Mouse (Mus musculus): Measurements from ENCODE around the gene Tmprss11f. TPM values are rescaled to one million over a fixed set of nuclear protein-coding genes. Genes with fewer than 3 reads are reported as not detected.
"Not testable (repeated sequence)": the region's sequence is repeated elsewhere in the genome, so short reads cannot be mapped to it uniquely, and the experiment has no call there.

The Tmprss11f gene
- not detected in 2 replicates for polyA plus RNA-seq (2012; rRNA removed)

DNA sequence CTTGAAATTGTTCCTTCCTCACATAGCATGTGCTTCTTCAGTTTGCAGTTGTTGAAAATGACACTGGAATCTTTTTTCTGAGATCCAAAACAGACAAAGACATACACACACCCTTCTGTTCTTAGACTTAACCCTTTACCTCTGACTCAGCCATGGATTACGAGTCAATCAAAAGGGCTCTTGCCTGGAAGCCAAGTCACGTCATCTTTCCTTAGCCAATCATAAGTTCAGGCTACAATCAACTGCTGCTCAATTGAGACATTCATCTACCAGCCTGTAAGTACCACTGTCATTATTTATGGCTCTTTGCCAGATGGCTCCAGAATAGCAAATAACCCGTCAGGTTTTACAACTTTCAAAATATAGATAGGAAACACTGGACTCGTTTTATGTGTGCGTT lies at the start of gene Tmprss11f:
Tmprss11f (minus strand) TSS at position 101 of the 400 bp plus-strand sequence.
- no peak for TF ChIP-seq CTCF (IDR thresholded peaks at IDR 0.05; ENCODE audit: extremely low read depth, insufficient read depth, insufficient read length, insufficient replicate concordance)
- TF ChIP-seq POLR2A (IDR thresholded peaks at IDR 0.05; ENCODE audit: low read depth, low read length): no peak
- H3K4me3 ChIP-seq (ENCODE audit: extremely low read depth, insufficient read depth, insufficient read length): no peak within 1 kb of the TSS

DNA sequence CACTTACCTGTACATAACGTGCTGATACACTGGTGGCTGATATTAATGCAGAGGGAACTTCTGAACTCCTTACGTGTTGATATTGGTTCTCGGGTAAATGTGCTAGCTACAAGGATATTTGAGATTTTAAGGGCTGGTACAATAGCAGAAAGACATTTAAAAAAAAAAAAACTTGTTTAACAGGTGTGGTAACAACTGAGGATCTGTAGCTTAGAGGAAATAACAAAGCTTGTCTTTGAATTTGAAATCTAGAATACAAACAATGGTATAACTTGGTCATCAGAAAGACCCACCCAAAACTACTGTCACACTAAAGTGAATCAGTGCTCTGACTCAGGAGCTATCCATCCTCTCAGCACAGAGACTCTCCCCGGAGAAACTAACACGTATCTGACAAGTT lies 44.0 kb upstream of the Tmprss11f start, which contains the start of gene Tmprss11b:
Tmprss11b (minus strand) TSS at position 101 of the 400 bp plus-strand sequence.
- no peaks in the 10 kb centered on the region for H3K36me3 ChIP-seq (ENCODE audit: control insufficient read depth, insufficient read depth, low read length)
- H3K4me1 ChIP-seq (ENCODE audit: control insufficient read depth, insufficient read depth, insufficient read length): no peaks in the 10 kb centered on the region
- no peaks in the 10 kb centered on the region for H3K27me3 ChIP-seq (ENCODE audit: control insufficient read depth, insufficient read depth, low read length)
- 79% methylated on average over 5 of the region's 5 CpGs for WGBS
- H3K4me3 ChIP-seq (ENCODE audit: extremely low read depth, insufficient read depth, insufficient read length): no peak within 1 kb of the TSS
- TF ChIP-seq POLR2A (IDR thresholded peaks at IDR 0.05; ENCODE audit: low read depth, low read length) (no peak), CTCF (IDR thresholded peaks at IDR 0.05; ENCODE audit: extremely low read depth, insufficient read depth, insufficient read length, insufficient replicate concordance) (no peak)
- DNase-seq (ENCODE audit: low read depth in 1 of 2, low spot score in 2 of 2): no peak
- H3K27ac ChIP-seq (ENCODE audit: insufficient read depth, low read length): no peak within 1 kb of the TSS

More for the DNA sequence above, at the start of gene Tmprss11f:
- no peaks in the 10 kb centered on the region for H3K27me3 ChIP-seq (ENCODE audit: control insufficient read depth, insufficient read depth, low read length)
- no peak for DNase-seq (ENCODE audit: low read depth in 1 of 2, low spot score in 2 of 2)
- H3K4me1 ChIP-seq (ENCODE audit: control insufficient read depth, insufficient read depth, insufficient read length): no peaks in the 10 kb centered on the region
- H3K36me3 ChIP-seq (ENCODE audit: control insufficient read depth, insufficient read depth, low read length): no peaks in the 10 kb centered on the region
- H3K27ac ChIP-seq (ENCODE audit: insufficient read depth, low read length): no peak within 1 kb of the TSS
- 75% methylated on average over 5 of the region's 5 CpGs for WGBS

DNA sequence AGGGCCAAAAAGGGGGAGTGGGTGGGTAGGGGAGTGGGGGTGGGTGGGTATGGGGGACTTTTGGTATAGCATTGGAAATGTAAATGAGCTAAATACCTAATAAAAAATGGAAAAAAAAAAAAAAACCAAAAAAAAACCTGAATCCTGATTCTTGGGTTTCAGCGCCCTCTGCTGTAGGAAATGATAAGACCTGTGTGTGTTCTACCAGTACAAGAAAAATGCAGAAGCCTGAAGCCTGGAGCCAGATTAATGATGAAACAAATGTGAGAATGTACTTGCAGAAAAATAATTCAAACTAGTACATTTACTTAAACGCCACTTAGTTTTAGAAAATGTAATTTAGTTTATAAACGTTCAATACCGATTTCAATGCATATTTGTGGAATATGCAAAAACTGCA lies 17.0 kb upstream of the Tmprss11f start:
- H3K27me3 ChIP-seq (ENCODE audit: control insufficient read depth, insufficient read depth, low read length); H3K36me3 ChIP-seq (ENCODE audit: control insufficient read depth, insufficient read depth, low read length); H3K4me3 ChIP-seq (ENCODE audit: extremely low read depth, insufficient read depth, insufficient read length); DNase-seq (ENCODE audit: low read depth in 1 of 2, low spot score in 2 of 2); H3K4me1 ChIP-seq (ENCODE audit: control insufficient read depth, insufficient read depth, insufficient read length); H3K27ac ChIP-seq (ENCODE audit: insufficient read depth, low read length): not testable (repeated sequence)
- 36% methylated on average over 4 of the region's 4 CpGs for WGBS

DNA sequence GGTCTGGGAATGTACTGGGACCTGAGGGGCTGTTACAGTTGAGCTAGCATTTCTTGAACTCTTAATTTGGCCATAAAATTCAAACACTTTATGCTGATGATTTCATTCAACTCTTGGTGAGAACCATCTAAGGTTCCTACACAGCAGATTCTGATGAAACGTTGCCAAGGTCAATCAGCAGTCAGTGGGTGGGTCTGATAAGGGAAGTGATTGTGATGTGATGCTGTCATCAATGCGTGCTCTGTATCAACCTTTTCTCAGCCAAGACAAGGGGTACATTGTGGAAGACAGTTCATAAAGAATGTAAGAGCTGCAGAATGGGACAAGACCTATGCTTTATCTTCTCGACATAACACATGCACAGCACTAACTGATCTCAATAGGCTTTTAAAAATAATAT lies 8.6 kb upstream of the Tmprss11f start:
- no peak for DNase-seq (ENCODE audit: low read depth in 1 of 2, low spot score in 2 of 2)
- no peaks in the 10 kb centered on the region for H3K4me1 ChIP-seq (ENCODE audit: control insufficient read depth, insufficient read depth, insufficient read length)
- WGBS: 68% methylated on average over 3 of the region's 3 CpGs
- no peaks in the 10 kb centered on the region for H3K27me3 ChIP-seq (ENCODE audit: control insufficient read depth, insufficient read depth, low read length)
- no peak overlapping the region for H3K27ac ChIP-seq (ENCODE audit: insufficient read depth, low read length)
- TF ChIP-seq POLR2A (IDR thresholded peaks at IDR 0.05; ENCODE audit: low read depth, low read length) (no peak), CTCF (IDR thresholded peaks at IDR 0.05; ENCODE audit: extremely low read depth, insufficient read depth, insufficient read length, insufficient replicate concordance) (no peak)
- H3K36me3 ChIP-seq (ENCODE audit: control insufficient read depth, insufficient read depth, low read length): no peaks in the 10 kb centered on the region
- H3K4me3 ChIP-seq (ENCODE audit: extremely low read depth, insufficient read depth, insufficient read length): no peak overlapping the region

DNA sequence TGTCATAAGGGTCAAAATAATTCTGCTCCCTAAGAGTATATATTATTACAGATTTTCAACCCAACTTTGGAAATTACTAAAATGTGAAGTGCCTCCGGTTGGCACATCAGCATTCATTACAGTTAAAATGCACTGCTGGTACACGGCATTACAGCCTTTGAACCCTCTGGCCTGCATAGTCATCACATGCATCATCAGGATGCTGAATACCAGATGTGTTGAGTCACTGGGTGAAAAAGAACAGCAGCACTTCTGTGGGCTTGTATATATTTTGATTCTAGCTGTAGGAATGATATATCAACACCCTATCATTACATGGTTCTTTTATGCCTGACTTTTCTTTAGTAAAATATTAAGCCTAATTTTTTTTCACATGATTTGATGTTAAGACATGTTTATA lies 1.5 kb downstream of the Tmprss11f start:
- no peaks in the 10 kb centered on the region for H3K4me1 ChIP-seq (ENCODE audit: control insufficient read depth, insufficient read depth, insufficient read length)
- no peak overlapping the region for H3K4me3 ChIP-seq (ENCODE audit: extremely low read depth, insufficient read depth, insufficient read length)
- TF ChIP-seq CTCF (IDR thresholded peaks at IDR 0.05; ENCODE audit: extremely low read depth, insufficient read depth, insufficient read length, insufficient replicate concordance) (no peak), POLR2A (IDR thresholded peaks at IDR 0.05; ENCODE audit: low read depth, low read length) (no peak)
- no peak for DNase-seq (ENCODE audit: low read depth in 1 of 2, low spot score in 2 of 2)
- whole genome bisulfite sequencing: 83% methylated on average over 2 of the region's 2 CpGs
- H3K27me3 ChIP-seq (ENCODE audit: control insufficient read depth, insufficient read depth, low read length): no peaks in the 10 kb centered on the region
- H3K36me3 ChIP-seq (ENCODE audit: control insufficient read depth, insufficient read depth, low read length): no peaks in the 10 kb centered on the region
- H3K27ac ChIP-seq (ENCODE audit: insufficient read depth, low read length): no peak overlapping the region

DNA sequence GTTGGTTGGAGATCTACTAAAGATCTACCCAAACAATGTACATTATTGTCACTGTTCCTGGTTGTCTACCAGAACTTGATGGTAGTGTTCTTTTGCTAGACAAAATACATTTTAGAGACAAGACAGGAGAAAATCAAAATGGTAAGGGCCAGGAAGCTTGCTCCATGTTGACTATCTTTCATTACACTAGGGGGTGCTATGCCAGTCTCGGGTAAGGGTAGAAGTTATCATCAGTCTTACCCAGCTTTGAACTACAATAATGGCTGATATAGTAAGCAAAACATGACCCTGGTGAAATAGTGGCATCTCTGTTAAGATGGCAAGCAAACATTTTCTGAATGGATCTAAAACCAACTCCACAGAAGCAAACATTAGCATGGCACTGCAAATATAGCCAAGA lies 10.4 kb downstream of the Tmprss11f start:
- Histone ChIP-seq H3K4me1 (ENCODE audit: control insufficient read depth, insufficient read depth, insufficient read length) (no peaks in the 10 kb centered on the region), H3K27ac (ENCODE audit: insufficient read depth, low read length) (no peak overlapping the region), H3K27me3 (ENCODE audit: control insufficient read depth, insufficient read depth, low read length) (no peaks in the 10 kb centered on the region), H3K36me3 (ENCODE audit: control insufficient read depth, insufficient read depth, low read length) (no peaks in the 10 kb centered on the region), H3K4me3 (ENCODE audit: extremely low read depth, insufficient read depth, insufficient read length) (no peak overlapping the region)
- TF ChIP-seq POLR2A (IDR thresholded peaks at IDR 0.05; ENCODE audit: low read depth, low read length): no peak
- TF ChIP-seq CTCF (IDR thresholded peaks at IDR 0.05; ENCODE audit: extremely low read depth, insufficient read depth, insufficient read length, insufficient replicate concordance): no peak
- WGBS: 67% methylated on average over 1 of the region's 1 CpGs
- no peak for DNase-seq (ENCODE audit: low read depth in 1 of 2, low spot score in 2 of 2)

DNA sequence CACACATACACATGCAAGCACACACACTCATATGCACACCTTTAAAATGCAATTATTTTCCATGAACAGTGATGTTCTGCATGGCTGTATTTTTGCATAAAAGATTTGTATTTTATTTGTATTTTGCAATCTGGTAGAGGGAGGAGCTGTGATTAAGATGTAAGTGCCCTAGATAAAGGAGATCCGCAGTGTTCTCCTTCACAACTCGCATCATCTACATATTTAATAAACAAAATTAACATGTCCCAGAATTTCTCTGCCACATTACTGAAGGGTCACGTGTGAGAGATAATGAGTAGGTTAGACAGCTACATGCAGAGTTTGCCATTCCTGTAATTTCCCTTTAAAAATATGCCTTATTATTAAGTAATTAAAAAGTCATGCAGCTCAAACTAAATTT lies 46.3 kb downstream of the Tmprss11f start:
- 84% methylated on average over 3 of the region's 3 CpGs for WGBS
- H3K27ac ChIP-seq (ENCODE audit: insufficient read depth, low read length): no peak overlapping the region
- no peak overlapping the region for H3K4me3 ChIP-seq (ENCODE audit: extremely low read depth, insufficient read depth, insufficient read length)
- H3K27me3 ChIP-seq (ENCODE audit: control insufficient read depth, insufficient read depth, low read length): no peaks in the 10 kb centered on the region
- no peaks in the 10 kb centered on the region for H3K36me3 ChIP-seq (ENCODE audit: control insufficient read depth, insufficient read depth, low read length)
- no peak for TF ChIP-seq POLR2A (IDR thresholded peaks at IDR 0.05; ENCODE audit: low read depth, low read length)
- no peak for TF ChIP-seq CTCF (IDR thresholded peaks at IDR 0.05; ENCODE audit: extremely low read depth, insufficient read depth, insufficient read length, insufficient replicate concordance)
- DNase-seq (ENCODE audit: low read depth in 1 of 2, low spot score in 2 of 2): no peak
- H3K4me1 ChIP-seq (ENCODE audit: control insufficient read depth, insufficient read depth, insufficient read length): no peaks in the 10 kb centered on the region
